17 mouse cellular contexts compared by ENCODE assay signal in genomic region chr9:52175257-52175859, GRCm38 (mm10). TPM values are rescaled to one million over a fixed set of nuclear protein-coding genes. Genes with fewer than 3 reads are reported as not detected.
DNase-seq lines count a peak whose midpoint lies in the region; ATAC-seq lines count a peak whose summit lies in the region.
"Had no signal": no experiment of that assay in that cellular context is flagged by ENCODE, and none has a peak within 500 bp of the region (broad histone marks: within the 10 kb centered on the region; RNA-seq: fewer than 3 reads in every experiment).

No protein-coding gene starts in this region.

- peak overlapping the region; percentile 22 for H3K4me3 ChIP-seq in liver, embryonic 12.5 days
- H3K4me3 ChIP-seq: embryonic facial prominence, embryonic 15.5 days; forebrain, embryonic 13.5 days; limb, embryonic 13.5 days; midbrain, embryonic 12.5 days had no signal

- H3K9me3 ChIP-seq in liver, embryonic 12.5 days (replicated peaks), result no peaks in the 10 kb centered on the region
- H3K9me3 ChIP-seq: embryonic facial prominence, embryonic 15.5 days; forebrain, embryonic 13.5 days; limb, embryonic 13.5 days; midbrain, embryonic 12.5 days had no signal

- H3K27me3 ChIP-seq in liver, embryonic 12.5 days (replicated peaks), result peaks cover 12% of the 10 kb centered on the region
- H3K27me3 ChIP-seq: embryonic facial prominence, embryonic 15.5 days; forebrain, embryonic 13.5 days; midbrain, embryonic 12.5 days had no signal

- no peaks in the 10 kb centered on the region for H3K36me3 ChIP-seq in liver, embryonic 12.5 days
- H3K36me3 ChIP-seq: embryonic facial prominence, embryonic 15.5 days; limb, embryonic 13.5 days; midbrain, embryonic 12.5 days had no signal

- 25% methylated on average over 4 of the region's 4 CpGs for WGBS in liver, embryonic 12.5 days (ENCODE audit: insufficient replicate concordance)

- H3K9ac ChIP-seq in liver, embryonic 12.5 days, result no peak overlapping the region
- H3K9ac ChIP-seq: embryonic facial prominence, embryonic 15.5 days; forebrain, embryonic 13.5 days; limb, embryonic 13.5 days; midbrain, embryonic 12.5 days had no signal

- DNase-seq in adrenal gland, postnatal 36 days, result peak; percentile 20 to 42
- DNase-seq in adrenal gland, postnatal 14 days, result no peak
- peak; percentile 19 for DNase-seq in c-Kit-negative CD71-positive TER-119-positive erythroid progenitor cells, embryonic 14.5 days (ENCODE audit: low read depth, low spot score)
- DNase-seq in embryo, embryonic 10 days (ENCODE audit: low spot score), result no peak
- DNase-seq in thymus, postnatal 0 days (ENCODE audit: low spot score), result no peak
- DNase-seq in right cerebral cortex, postnatal 4 days, result no peak
- DNase-seq: adrenal gland, postnatal 25 days; cerebellum, adult 18-20 months; kidney, adult 8-10 months had no signal

- peak overlapping the region; percentile 63 for H3K27ac ChIP-seq in liver, embryonic 12.5 days
- H3K27ac ChIP-seq: embryonic facial prominence, embryonic 15.5 days; forebrain, embryonic 13.5 days; hindbrain, postnatal 0 days; limb, embryonic 13.5 days; midbrain, embryonic 12.5 days had no signal

- H3K4me2 ChIP-seq in liver, embryonic 12.5 days, result peak overlapping the region; percentile 62
- H3K4me2 ChIP-seq: embryonic facial prominence, embryonic 15.5 days; forebrain, embryonic 13.5 days; limb, embryonic 13.5 days; midbrain, embryonic 12.5 days had no signal

- ATAC-seq in liver, embryonic 12.5 days, result peak; percentile 92
- peak; percentile 84 for ATAC-seq in megakaryocyte progenitor cell, adult 5-6 weeks (replicated peaks; ENCODE audit: poor library complexity)
- ATAC-seq: forebrain, embryonic 13.5 days; hindbrain, postnatal 0 days; lung, postnatal 0 days had no signal

- H3K4me1 ChIP-seq in liver, embryonic 12.5 days, result peaks cover 34% of the 10 kb centered on the region
- H3K4me1 ChIP-seq: embryonic facial prominence, embryonic 15.5 days; forebrain, embryonic 13.5 days; limb, embryonic 13.5 days; midbrain, embryonic 12.5 days had no signal

RNA-seq across cellular contexts. Expression of gene Zc3h12c, which starts 7.0 kb away (rescaled TPM):
- total RNA-seq in adrenal gland, postnatal 36 days (2021), result 10 to 100 TPM; 24.5 to 27.2 TPM
- 17.2 and 21.5 TPM in 2 replicates for total RNA-seq in adrenal gland, postnatal 14 days (2021)
- 0.73 and 0.74 TPM in 2 replicates for polyA plus RNA-seq in liver, embryonic 12.5 days (2016; fragmentation: Nextera tagmentation; extraction: Ambion mirVana)
- 4.3 and 4.8 TPM in 2 replicates for total RNA-seq in megakaryocyte progenitor cell, adult 5-6 weeks (2015)
- 4.3 and 4.6 TPM in 2 replicates for total RNA-seq in megakaryocyte progenitor cell, adult 5-6 weeks (2017)
- polyA plus RNA-seq in thymus, postnatal 0 days (2015; fragmentation: Nextera tagmentation; extraction: Ambion mirVana), result 1.6 TPM in 2 replicates

Comparison
In these comparisons a context has a peak if more than half of its experiments do, and no peak if none do; other contexts are left out.
1. DNase-seq: peak in adrenal gland, postnatal 36 days (2 of 2) and c-Kit-negative CD71-positive TER-119-positive erythroid progenitor cells, embryonic 14.5 days (single experiment); none in adrenal gland, postnatal 14 days (single experiment), embryo, embryonic 10 days (single experiment), thymus, postnatal 0 days (single experiment) and right cerebral cortex, postnatal 4 days (single experiment).